Mouse (Mus musculus) cerebellum, adult (tissue): ENCODE results near the gene Soga3.

Experiments used
- ATAC-seq: cut with Nextera tagmentation; 2 replicates; pipeline ENCODE4 v1.9.2; 2017; ENCODE audit warnings: mild to moderate bottlenecking, moderate library complexity, mixed read lengths; ENCODE audit not compliant: insufficient number of reproducible peaks, low FRiP score, low TSS enrichment

Gene Soga3

DNA sequence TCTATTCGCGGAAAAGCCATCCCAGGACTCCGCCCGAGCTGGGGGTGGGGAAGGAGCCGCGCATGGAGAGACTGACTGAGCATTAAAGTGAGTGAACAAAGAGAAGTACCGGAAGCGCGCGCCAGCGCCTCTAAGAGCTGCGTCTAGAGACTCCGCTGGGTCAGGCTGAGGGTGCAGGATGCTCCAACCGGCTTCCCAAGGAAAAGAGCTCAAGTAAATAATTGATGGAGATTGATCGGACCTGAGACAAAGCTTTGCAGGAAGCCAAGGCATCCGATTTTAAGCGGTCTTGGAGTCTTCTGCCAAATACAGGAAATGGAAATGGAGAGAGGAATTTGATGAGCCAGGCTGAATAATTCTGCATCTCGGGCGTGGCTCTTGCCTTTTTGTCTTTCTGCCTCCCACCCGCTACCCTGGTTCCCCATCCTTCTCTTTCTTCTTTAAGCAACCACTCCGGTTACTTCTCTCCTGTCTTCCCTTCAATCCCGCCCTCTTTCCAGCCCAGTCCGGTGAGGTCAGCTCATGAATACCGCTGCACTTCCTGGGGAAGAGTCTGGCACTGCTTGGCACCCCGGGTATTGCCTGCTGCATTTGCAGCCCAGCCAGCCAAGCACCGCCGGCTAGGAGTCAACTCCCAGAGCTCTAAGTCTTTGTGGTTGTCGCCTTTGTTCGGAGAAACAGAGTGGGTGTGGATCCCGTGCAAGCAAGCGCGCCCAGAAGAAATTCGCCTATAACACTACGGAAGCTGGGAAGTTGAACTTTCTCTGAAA is at the start of gene Soga3:
Gene Soga3 (plus strand): TSS at position 274 of the 770 bp plus-strand sequence.
- ATAC-seq: peak; percentile 33; the same call in 1 of the 2 replicates

DNA sequence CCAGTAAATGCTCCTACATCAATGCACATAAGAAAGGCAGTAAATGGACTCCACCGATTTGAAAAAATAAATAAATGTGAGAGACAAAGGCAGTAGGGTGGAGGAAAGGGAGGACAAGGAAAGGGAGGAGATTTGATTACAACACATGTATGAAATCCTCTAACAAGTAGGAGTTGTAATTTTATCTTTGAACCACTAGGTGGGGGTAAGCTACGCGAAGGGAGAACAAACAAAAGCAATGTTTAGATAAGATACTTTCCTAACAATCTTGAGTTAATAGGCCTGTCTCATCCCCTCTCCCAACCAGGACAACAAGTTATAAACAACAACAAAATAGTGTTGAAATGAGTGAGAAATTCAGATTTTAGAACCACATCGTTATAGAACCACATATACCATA is 36.7 kb upstream of the Soga3 start:
- peak; percentile 40; the same call in 1 of the 2 replicates for ATAC-seq

DNA sequence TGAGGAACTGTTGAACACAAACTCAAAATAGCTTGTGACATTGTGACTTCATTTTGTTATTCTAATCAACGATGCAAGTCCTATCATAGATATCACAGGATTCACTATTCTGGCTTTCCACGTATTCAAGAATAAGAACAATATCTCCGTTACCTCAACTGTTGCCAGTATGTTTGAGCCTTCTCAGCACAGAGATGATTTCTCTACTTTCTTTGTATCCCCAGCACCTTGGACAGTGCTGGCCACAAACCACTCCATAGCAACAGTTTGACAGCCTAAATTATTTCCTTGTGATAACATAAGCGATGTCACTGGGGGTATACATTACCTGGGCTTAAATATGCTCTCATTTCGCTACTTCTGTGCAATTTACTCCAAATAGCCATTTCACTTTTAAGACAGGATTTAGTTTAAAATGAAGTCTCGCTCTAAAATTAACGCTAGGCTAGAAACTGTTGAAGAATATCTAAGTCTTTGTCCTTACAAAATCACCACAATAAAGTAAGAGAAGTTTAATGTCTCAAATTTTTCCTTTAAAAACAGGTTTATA is 1.0 kb upstream of the Soga3 start:
- ATAC-seq: no peak

DNA sequence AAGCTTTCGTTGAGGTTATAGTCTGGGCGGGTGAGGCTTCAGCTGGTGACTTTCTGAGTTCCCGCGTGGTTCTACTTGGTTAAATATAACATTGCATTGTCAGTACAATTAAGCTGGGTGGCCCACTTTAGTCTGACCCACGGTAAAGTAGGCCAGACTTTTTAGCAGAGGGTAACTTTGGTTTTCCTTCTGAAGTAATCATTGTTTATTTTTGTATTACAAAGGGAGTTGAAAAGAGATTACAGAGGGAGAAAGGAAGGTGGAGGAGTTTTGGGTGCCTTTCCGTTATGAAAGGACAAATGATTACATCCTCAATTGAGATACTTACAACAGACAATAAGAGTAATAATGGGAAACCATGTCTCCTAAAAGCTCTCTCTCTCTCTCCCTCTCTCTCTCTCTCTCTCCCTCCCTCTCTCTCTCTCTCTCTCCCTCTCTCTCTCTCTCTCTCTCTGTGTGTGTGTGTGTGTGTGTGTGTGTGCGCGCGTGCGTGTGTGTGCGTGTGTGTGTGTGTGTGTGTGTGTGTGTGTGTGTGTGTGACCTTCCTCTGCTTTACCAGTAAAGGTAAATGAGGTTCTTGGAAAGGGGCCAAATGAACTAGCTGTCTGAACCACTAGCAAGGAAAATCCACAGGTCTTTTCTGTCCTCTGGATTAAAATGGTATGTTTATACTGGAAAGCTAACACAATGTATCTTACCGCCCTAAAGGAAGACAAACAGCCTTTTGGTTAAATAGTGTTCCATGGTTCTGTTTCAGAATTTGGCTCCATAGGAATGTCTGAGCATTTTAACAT is 1.2 kb downstream of the Soga3 start:
- no peak for ATAC-seq

DNA sequence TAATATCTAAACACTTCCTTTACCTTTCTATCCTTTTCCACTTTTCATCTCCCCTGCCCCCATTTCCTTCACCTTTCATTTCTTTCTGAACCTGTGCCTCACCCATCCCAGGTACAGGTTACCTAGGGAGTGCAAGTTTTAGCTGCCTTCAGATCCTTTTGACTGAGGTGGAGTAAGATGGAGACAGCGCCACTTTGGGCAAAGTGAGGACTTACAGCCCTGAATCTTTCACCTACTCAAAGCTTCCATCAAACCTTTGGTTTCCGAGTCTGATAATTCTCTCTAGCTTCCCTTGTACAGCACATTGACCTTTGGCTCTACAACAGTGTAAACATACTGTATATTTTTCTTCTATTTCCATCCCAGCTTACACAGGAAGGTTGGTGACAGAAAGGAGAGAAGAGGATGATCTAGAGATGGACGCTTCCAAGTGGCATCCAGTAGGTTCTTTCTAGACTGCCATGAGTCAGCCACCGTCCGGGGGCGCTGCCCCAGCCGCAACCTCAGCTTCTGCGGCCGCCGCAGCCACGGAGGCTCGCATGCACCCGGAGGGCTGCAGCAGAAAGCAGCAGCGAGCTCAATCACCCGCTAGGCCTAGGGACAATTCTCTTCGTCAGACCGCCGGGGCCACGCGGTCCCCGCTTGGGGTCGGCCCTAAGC is 2.7 kb downstream of the Soga3 start:
- ATAC-seq: peak; percentile 56

DNA sequence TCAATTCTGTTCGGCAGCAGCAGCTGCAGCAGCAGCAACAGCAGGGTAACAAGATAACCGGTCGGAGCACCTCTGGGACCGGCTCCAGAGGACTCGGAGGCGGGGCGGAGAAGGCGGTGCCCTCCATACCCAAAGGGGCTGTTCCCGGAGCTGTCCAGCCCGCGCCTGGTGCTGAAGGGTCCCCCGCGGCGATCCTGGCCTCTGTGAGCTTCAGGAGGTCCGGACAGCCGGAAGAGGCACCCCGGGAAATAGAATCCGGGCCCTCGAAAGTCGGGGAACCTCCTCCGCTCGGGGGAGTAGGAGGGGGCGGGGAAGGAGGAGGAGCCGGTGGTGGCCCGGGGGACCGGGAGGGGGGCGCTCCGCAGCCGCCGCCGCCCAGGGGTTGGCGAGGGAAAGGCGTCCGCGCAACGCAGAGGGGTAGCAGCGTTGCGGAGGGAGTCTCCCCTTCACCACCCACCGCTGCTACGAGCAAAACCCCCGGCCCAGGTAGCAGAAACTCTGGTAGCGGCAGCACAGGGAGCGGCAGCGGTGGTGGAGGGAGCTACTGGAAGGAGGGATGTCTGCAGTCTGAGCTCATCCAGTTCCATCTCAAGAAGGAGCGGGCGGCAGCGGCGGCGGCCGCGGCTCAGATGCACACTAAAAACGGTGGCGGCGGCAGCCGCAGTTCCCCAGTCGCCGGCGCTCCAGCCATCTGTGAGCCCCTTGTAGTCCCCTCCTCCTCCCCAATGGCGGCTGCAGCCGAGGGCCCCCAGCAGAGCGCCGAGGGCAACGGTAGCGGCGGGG is 3.4 kb downstream of the Soga3 start:
- ATAC-seq: peak; percentile 64

DNA sequence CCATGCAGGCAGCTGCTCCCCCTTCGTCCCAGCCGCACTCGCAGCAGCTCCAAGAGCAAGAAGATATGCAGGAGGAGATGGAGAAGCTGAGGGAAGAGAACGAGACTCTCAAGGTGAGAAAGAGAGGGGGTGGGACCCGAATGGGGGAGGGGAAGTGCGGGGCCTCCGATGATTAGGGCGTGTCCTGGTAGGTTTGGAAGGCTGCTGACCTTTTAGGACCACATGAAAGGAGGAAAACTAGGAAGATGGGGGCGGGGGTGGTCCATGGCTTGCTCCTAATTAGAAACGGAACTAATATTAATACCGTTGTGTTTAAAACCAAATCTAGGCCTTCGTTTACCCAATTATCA is 4.0 kb downstream of the Soga3 start:
- ATAC-seq: 0 out of 2 replicates have a peak, but pooled peaks have one; percentile 2

DNA sequence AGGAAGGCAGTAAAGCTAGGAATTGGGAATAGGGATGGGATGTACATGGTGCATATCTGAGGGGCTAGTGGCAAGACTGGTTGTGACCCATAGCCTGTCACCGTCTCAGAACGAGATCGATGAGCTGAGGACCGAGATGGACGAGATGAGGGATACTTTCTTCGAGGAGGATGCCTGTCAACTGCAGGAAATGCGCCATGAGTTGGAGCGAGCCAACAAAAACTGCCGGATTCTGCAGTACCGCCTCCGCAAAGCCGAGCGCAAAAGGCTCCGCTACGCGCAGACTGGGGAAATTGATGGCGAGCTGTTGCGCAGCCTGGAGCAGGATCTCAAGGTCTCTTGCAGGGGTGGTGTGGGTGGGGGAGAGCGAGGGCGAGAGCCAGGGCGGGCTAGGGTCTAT is 4.4 kb downstream of the Soga3 start:
- peak; percentile 13; the same call in 1 of the 2 replicates for ATAC-seq

DNA sequence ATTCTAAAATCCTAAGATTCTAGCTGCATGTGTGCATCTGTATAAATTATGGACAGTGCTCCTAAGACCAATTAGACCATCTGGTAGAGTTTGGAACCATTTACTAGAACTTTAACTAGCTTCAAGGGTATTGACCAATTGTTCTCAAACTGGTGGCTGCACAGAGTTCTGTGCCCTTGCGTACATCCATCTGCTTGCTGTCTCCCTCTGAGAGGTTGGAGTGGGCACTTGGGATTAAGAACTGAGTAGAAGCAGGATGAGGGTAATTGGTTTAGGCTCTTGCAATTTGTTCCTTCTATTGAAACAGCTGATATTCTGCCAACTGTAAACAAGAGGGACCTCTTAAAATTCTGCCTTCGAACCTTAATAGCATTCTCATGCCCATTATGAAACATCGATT is 11.7 kb downstream of the Soga3 start:
- no peak for ATAC-seq

DNA sequence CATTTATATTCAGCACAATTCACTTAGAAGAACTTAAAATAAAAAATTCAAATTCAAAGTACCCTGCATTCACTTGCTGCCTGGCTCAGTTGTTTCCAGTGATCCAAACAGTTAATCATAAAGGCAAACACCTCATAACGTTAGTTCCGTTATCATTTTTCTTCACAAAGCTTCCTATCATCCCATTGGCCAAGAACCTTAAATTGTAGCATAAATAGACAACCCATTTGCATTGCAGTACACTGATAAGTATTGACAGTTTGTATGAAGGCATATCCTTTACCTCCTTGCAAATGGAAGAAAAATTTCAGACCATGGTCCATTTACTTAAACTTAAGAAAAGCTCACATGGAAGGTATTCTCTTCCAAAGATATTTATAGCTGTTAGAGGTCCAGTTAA is 18.0 kb downstream of the Soga3 start:
- no peak for ATAC-seq

DNA sequence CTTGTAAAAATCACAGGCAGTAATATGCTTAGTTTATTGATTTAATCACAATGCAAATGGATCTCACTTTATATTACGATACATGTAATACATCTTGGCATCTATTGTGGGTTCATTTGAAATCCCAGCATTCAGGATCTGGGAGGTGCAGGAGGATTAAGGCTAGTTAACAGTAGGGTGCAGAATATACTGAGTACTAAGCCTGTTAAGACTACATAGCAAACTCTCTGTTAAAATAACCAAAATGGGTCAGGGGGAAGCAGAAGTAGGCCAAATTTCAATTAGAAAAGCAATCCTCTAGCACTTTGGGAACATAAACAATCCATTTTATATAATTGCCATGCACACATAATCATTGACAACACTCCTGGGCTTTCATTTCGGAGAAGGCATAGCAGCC is 30.1 kb downstream of the Soga3 start:
- ATAC-seq: no peak

DNA sequence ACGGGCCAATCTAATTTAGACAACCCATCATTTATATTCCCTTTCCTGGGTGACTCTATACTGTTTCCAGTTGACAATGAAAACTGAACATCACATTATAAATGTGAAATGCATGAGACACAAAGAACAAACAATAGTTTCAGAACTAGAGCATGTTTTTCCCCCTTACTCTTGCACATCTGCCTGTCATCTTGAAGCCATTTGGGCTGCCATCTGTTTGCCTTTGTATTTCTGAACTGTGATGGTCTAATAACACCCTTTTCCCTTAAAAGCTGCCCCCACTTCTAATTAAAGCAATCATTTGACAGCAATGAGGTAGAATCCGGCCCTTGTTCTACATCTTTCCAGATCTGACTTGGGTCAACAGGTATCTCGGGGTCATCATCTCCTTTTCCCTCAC is 32.0 kb downstream of the Soga3 start:
- no peak for ATAC-seq

DNA sequence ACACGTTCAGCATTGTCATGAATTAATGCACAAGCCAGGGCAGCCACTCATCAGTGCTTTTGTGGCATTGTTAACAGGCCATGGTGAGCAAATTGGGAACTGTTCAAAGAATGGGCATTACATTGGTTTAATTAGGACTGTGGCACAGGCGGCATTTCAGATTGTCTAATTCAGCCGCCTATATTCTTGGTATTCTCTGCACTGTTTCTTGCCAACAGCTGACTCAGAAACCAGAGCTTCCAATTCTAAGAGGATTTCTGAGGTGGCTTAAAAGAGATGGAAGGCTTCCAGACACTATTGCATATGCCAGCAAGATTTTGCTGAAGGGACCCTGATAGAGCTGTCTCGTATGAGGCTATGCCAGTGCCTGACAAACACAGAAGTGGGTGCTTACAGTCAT is 33.2 kb downstream of the Soga3 start:
- ATAC-seq: no peak

DNA sequence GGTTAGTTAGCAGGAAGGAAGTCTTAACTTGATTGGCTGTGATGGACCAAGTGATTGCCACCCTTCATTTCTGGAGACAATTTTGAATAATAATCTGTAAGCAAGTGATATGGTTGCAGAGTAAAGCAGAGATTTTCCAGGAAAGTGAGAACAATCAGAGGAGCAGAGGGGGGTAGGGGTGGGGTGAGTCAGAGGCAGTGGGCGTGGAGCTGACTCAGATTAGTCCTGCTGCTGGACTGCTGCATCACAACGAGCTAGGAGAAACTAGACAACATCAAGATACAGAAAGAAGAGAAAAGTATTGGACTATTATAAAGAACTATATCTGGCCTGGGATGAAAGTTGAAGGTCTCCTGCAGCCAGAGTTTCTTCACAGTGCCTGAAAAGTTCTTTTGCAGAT is 34.4 kb downstream of the Soga3 start:
- ATAC-seq: no peak

DNA sequence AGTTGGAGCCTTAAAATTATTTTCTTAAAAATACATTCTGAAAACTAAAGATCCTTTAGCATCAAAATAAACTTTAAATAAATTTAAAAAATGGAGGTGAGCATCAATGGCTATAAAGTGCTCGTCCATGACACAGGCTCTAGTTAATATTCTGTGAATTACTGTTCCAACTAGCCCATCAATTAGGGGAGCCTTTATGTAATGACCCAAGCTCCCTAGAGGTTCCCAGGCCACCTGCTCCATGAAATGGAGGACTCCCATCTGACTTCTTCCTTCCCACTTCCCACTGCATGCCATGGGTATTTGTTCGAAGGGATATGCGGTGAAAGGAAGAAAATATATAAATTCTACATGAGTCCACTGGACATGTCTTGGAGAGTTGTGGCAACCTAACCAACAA is 36.6 kb downstream of the Soga3 start:
- no peak for ATAC-seq

DNA sequence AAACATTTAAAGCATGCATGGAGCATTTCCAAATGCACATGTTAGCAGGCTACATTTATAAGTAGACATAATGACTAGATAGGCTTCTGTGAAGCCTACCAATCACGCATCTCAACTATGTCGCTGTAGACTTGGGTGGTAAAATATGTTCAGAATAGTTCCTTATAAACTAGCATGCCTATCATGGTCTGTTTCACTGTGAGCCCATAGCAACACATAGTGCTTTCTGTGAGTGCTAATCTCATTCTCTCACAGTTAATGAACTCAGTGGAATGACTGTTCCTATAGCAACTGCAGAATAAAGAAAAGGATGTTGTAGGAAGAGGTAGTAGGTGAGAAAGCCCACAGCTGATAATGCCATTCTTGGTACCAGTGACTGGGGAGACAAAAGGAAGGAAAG is 37.4 kb downstream of the Soga3 start:
- no peak for ATAC-seq

DNA sequence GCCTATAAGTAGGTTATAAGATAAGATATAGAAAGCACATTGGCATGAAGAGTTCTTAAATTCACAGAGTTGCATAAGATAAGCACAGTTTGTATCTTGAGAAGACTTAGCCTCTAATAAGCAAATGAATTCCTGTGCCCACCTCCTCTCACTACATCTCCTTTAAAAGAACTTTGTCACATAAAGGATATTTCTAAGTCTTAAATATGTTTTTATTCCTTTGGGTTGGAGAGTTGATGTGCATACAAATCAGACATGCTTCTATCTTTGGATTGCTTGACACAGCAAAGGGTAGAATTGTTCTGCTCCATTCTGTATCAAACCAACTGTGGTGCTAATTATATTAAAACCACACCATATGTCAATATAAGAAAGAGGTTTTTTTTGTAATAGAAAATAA is 50.1 kb downstream of the Soga3 start:
- no peak for ATAC-seq

DNA sequence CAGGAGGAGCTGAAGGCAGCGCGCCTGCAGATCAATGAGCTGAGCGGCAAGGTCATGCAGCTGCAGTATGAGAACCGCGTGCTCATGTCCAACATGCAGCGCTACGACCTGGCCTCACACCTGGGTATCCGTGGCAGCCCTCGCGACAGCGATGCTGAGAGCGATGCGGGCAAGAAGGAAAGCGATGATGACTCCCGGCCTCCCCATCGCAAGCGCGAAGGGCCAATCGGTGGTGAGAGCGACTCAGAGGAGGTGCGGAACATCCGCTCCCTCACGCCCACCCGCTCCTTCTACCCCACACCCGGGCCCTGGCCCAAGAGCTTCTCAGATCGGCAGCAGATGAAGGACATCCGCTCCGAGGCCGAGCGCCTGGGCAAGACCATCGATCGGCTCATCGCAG is 53.2 kb downstream of the Soga3 start:
- no peak for ATAC-seq

DNA sequence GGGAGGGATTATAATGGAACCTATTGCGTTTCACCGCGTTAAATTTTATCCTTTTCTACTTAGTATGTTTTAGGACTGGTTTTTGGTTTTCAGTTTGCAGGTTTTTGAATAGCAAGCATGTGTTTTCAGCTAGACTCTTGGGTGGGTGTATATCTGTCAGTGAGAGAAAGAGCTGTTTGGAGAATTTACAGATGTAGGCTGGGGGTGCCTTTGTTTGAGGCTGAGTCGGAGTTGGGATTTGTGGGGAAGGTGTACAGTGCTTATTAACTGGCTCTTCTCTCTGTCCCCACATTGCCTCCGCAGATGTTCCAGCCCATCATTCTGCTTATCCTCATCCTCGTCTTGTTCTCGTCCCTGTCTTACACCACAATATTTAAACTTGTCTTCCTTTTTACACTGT is 55.0 kb downstream of the Soga3 start, which contains the start of gene Gm49353:
Gene Gm49353 (plus strand): TSS at position 313 of the 400 bp plus-strand sequence.
- ATAC-seq: no peak

DNA sequence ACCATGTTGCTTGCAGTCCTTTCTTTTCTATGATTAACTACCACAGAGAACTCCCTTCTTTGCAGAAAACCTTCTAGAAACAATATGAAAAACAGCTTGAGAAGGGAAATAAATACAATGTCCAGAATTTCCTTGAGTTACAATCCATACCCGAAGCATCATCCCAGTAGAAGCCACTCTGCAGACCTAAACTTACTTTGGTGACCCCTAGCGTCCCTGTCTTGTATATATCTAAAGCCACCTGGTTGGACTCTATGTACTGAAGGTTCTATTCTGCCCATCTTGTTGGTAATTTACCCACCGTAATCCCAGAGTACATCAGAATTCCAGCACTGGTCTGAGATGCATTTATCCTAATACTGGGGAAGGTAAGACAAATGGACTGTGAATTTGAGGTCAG is 56.2 kb downstream of the Soga3 start:
- no peak for ATAC-seq
